Mouse (Mus musculus) C2C12 (cell line): ENCODE measurements around the gene Gm17359. TPM values are rescaled to one million over a fixed set of nuclear protein-coding genes. Genes with fewer than 3 reads are reported as not detected.

Source experiments
- H3K27me3 ChIP-seq: one replicate; pipeline ENCODE4 v1.6.1; 2011; ENCODE audit not compliant: control insufficient read depth, insufficient read depth, insufficient read length
- H3K36me3 ChIP-seq: one replicate; pipeline ENCODE4 v1.6.1; 2011; ENCODE audit not compliant: control insufficient read depth, insufficient read depth
- H3K4me3 ChIP-seq: one replicate; pipeline ENCODE4 v1.5.1; 2011; ENCODE audit warnings: mild to moderate bottlenecking, control low read depth; ENCODE audit not compliant: poor library complexity, insufficient read depth, severe bottlenecking
- H3K79me2 ChIP-seq: one replicate; pipeline ENCODE4 v1.6.1; 2011; ENCODE audit not compliant: control insufficient read depth, insufficient read depth
- H3K79me3 ChIP-seq: one replicate; pipeline ENCODE4 v1.6.1; 2011; ENCODE audit warnings: low read depth, control low read depth
- H3ac ChIP-seq: one replicate; pipeline ENCODE3; 2011; ENCODE audit warnings: low read depth; ENCODE audit not compliant: control insufficient read depth, insufficient read length
- CEBPB ChIP-seq: IDR thresholded peaks from one replicate; pipeline ENCODE4 v1.6.1; 2011; ENCODE audit warnings: low read depth, mild to moderate bottlenecking, control low read depth, moderate library complexity
- CTCF ChIP-seq: IDR thresholded peaks from one replicate; pipeline ENCODE4 v1.5.1; 2011; ENCODE audit not compliant: control insufficient read depth, insufficient read depth, insufficient read length
- FOSL1 ChIP-seq: IDR thresholded peaks from one replicate; pipeline ENCODE4 v1.8.0; 2011; ENCODE audit warnings: mild to moderate bottlenecking, low read length; ENCODE audit not compliant: poor library complexity, insufficient read depth, severe bottlenecking
- MAX ChIP-seq: IDR thresholded peaks from one replicate; pipeline ENCODE4 v1.6.1; 2011; ENCODE audit warnings: mild to moderate bottlenecking, control low read depth
- MYOD1 ChIP-seq: IDR thresholded peaks from one replicate; pipeline ENCODE4 v1.6.1; 2011; ENCODE audit warnings: low read depth; ENCODE audit not compliant: control insufficient read depth, insufficient read length
- MYOG ChIP-seq: IDR thresholded peaks from one replicate; pipeline ENCODE4 v1.6.1; 2011; ENCODE audit not compliant: control insufficient read depth, insufficient read length; ENCODE audit errors: extremely low read depth
- USF1 ChIP-seq: IDR thresholded peaks from one replicate; pipeline ENCODE4 v1.6.1; 2011; ENCODE audit warnings: low read depth, mild to moderate bottlenecking, control low read depth, moderate library complexity
- polyA plus RNA-seq: library from polyadenylated mRNA; unstranded; fragments of >200 nt; fragmentation: generic; extraction: Trizol; gene quantifications from one replicate; pipeline ENCODE4 v1.2.1, GENCODE M21; 2012; ENCODE audit warnings: missing spikeins

Gene Gm17359
- polyA plus RNA-seq, 1 experiment = not detected

DNA sequence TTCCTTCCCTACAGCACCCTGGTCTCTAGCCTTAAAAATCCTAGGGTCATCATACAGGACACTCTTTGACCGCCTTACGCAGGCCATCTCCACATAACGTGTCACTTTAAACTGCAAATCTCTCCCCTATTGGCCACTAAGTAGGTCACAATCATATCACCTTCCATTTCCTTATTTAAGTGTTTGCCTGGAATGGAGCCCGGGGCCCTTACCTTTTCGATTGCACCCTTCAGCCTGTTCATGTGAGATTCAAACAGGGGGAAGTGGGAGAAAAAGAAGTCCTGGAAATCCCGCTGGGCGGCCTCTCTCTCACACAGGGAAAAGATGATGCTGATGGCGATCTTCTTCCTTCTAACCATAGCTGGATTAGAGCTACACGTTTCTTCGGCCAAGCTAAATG is 156.6 kb downstream of the Gm17359 start:
- TF ChIP-seq FOSL1 (no peak), MYOD1 (no peak), CEBPB (no peak), MAX (no peak), MYOG (no peak), CTCF (no peak), USF1 (no peak)
- H3K27me3 ChIP-seq = no peaks in the 10 kb centered on the region
- H3K36me3 ChIP-seq = peaks cover 44% of the 10 kb centered on the region
- H3K4me3 ChIP-seq = no peak overlapping the region
- H3ac ChIP-seq = no peak overlapping the region
- no peaks in the 10 kb centered on the region for H3K79me3 ChIP-seq
- H3K79me2 ChIP-seq = no peaks in the 10 kb centered on the region

GRCm38 (mm10) chr3:79494028-79494427 is 157.6 kb downstream of the Gm17359 start:
- Histone ChIP-seq H3K79me2 (no peaks in the 10 kb centered on the region), H3K79me3 (no peaks in the 10 kb centered on the region), H3K36me3 (peaks cover 41% of the 10 kb centered on the region), H3ac (no peak overlapping the region), H3K4me3 (no peak overlapping the region), H3K27me3 (no peaks in the 10 kb centered on the region)
- TF ChIP-seq MYOG (no peak), CTCF (no peak), FOSL1 (no peak), MYOD1 (no peak)

DNA sequence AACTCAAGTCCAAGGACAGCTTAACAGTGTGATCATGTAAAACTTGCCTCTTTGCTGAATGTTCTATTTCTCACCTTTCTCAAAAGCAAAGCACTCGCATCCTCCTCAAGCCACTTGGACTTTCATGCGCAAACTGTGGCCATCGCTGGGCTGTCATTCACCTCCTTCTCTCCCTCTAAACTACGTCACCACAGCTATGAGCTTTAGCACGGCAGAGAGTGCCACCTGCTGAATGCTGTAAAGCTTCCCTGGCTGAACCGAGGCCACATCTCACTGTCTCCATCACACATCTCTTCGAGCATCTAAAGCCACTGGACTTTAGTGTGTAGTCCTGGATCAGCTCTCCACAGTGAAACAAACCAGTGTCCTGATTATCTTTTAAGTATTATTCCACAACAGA is 158.7 kb downstream of the Gm17359 start:
- Histone ChIP-seq H3K36me3 (peaks cover 52% of the 10 kb centered on the region), H3ac (no peak overlapping the region), H3K79me2 (no peaks in the 10 kb centered on the region), H3K79me3 (no peaks in the 10 kb centered on the region), H3K4me3 (no peak overlapping the region), H3K27me3 (no peaks in the 10 kb centered on the region)
- TF ChIP-seq CTCF (no peak), USF1 (no peak), MAX (no peak), FOSL1 (no peak), MYOD1 (no peak), MYOG (no peak), CEBPB (no peak)

DNA sequence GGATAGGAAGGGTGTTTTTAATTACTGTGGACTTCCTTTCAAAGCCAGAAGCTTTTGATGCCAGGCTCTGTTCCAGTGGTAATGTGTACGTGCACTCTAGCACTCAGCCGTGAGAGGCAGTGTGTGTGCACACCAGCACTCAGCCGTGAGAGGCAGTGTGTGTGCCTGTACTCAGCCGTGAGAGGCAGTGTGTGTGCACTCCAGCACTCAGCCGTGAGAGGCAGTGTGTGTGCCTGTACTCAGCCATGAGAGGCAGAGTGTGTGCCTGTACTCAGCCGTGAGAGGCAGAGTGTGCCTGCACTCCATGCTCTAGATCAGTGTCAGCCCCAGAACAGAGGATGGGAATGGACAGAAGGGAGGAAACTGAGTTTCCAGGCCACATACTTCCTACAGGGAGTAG is 160.2 kb downstream of the Gm17359 start:
- Histone ChIP-seq H3ac (no peak overlapping the region), H3K27me3 (no peaks in the 10 kb centered on the region), H3K79me2 (no peaks in the 10 kb centered on the region), H3K79me3 (no peaks in the 10 kb centered on the region), H3K4me3 (no peak overlapping the region), H3K36me3 (peaks cover 48% of the 10 kb centered on the region)
- TF ChIP-seq MAX (no peak), MYOD1 (no peak), CTCF (no peak), CEBPB (no peak), USF1 (no peak), MYOG (no peak), FOSL1 (no peak)

GRCm38 (mm10) chr3:79500279-79500678 is 163.8 kb downstream of the Gm17359 start:
- Histone ChIP-seq H3K36me3 (peaks cover 45% of the 10 kb centered on the region), H3K79me2 (no peaks in the 10 kb centered on the region), H3K27me3 (no peaks in the 10 kb centered on the region), H3K79me3 (no peaks in the 10 kb centered on the region), H3ac (no peak overlapping the region), H3K4me3 (no peak overlapping the region)
- TF ChIP-seq MYOD1 (no peak), CTCF (no peak), USF1 (no peak), CEBPB (no peak), MYOG (no peak), MAX (no peak), FOSL1 (no peak)

- Histone ChIP-seq H3K79me2 (no peaks in the 10 kb centered on the region), H3K27me3 (no peaks in the 10 kb centered on the region), H3K36me3 (peaks cover 45% of the 10 kb centered on the region), H3ac (no peak overlapping the region), H3K4me3 (no peak overlapping the region), H3K79me3 (no peaks in the 10 kb centered on the region)
- TF ChIP-seq MYOG (no peak), CEBPB (no peak), CTCF (no peak), FOSL1 (no peak), MAX (no peak), MYOD1 (no peak), USF1 (no peak)
Measured at GRCm38 (mm10) chr3:79501166-79501728, 164.8 kb downstream of the Gm17359 start.

Other genes starting within 250 kb of the Gm17359 start
- gene Rapgef2, start 50.1 kb upstream of the Gm17359 start, polyA plus RNA-seq = 5.6 TPM
- 4.0 TPM for gene Fnip2, start 231.1 kb downstream of the Gm17359 start, polyA plus RNA-seq